In the genomic region with DNA sequence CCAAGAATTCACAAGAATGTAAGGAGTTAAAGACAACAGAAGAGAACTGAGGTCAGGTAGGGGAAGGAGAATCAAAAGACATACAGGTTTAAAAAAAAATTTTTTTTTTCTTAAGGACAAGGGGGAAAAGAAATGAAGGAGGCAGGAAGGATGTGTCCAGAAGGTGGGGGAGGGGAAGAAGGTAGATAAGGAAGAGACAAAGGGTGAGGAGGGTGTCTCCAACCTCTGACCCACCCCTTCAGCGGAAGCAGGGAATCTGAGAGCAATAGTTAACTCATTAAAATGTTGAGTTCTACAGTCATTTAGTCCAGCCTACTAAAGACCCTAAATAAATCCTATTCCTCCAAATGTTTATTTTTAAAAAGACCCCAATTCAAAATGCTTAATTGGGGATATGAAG, we compare ENCODE assay signal across 16 mouse cellular contexts. TPM values are rescaled to one million over a fixed set of nuclear protein-coding genes. Genes with fewer than 3 reads are reported as not detected.
A peak's percentile ranks its signal among the peaks of the same experiment; 100 is the strongest.
DNase-seq lines count a peak whose midpoint lies in the region; ATAC-seq and TF ChIP-seq lines count a peak whose summit lies in the region.
"Had no signal": no experiment of that assay in that cellular context is flagged by ENCODE, and none has a peak within 500 bp of the region (broad histone marks: within the 10 kb centered on the region; RNA-seq: fewer than 3 reads in every experiment).

No protein-coding gene starts in this region.

- no peak for DNase-seq in forebrain, embryonic 10.5 days (ENCODE audit: extremely low spot score, low spot score)
- DNase-seq in limb, embryonic 10.5 days (ENCODE audit: low spot score), result no peak
- DNase-seq in midbrain, embryonic 14.5 days, result no peak
- no peak for DNase-seq in layer of hippocampus, adult 9-11 months
- DNase-seq: adrenal gland, postnatal 10 days; cerebellum, adult 11 months; cerebellum, postnatal 14 days; gastrocnemius, adult 2 months; kidney, adult 9 months had no signal

- H3K27me3 ChIP-seq in forebrain, embryonic 12.5 days, result 0 out of 2 replicates have a peak, but pooled peaks cover 11% of the 10 kb centered on the region
- H3K27me3 ChIP-seq in forebrain, embryonic 10.5 days (ENCODE audit: poor library complexity, severe bottlenecking), result peaks cover 19% of the 10 kb centered on the region
- H3K27me3 ChIP-seq in limb, embryonic 12.5 days, result no peaks in the 10 kb centered on the region
- H3K27me3 ChIP-seq in limb, embryonic 10.5 days (ENCODE audit: low read depth, poor library complexity, severe bottlenecking), result peaks cover 7% of the 10 kb centered on the region; the same call in 1 of the 2 replicates
- no peaks in the 10 kb centered on the region for H3K27me3 ChIP-seq in E14TG2a.4 (ENCODE audit: insufficient read depth, low read length)
- peaks cover 7% of the 10 kb centered on the region; the same call in 1 of the 2 replicates for H3K27me3 ChIP-seq in midbrain, embryonic 14.5 days (ENCODE audit: control insufficient read depth, insufficient read depth, low read length)
- H3K27me3 ChIP-seq: embryonic facial prominence, embryonic 15.5 days; heart, embryonic 15.5 days; lung, embryonic 15.5 days had no signal

- no peak for TF ChIP-seq CTCF in E14TG2a.4 (conservative IDR thresholded peaks at IDR 0.05; ENCODE audit: low read length)

- WGBS in forebrain, embryonic 12.5 days, result 42% methylated on average over 1 of the region's 1 CpGs
- WGBS in forebrain, embryonic 10.5 days, result 18% methylated on average over 1 of the region's 1 CpGs
- WGBS in limb, embryonic 12.5 days, result 73% methylated on average over 1 of the region's 1 CpGs
- 34% methylated on average over 1 of the region's 1 CpGs for WGBS in limb, embryonic 10.5 days
- 52% methylated on average over 1 of the region's 1 CpGs for WGBS in midbrain, embryonic 14.5 days

- no peak overlapping the region for H3K9ac ChIP-seq in forebrain, embryonic 12.5 days
- H3K9ac ChIP-seq in limb, embryonic 12.5 days (replicated peaks), result no peak overlapping the region
- no peak overlapping the region for H3K9ac ChIP-seq in midbrain, embryonic 14.5 days (replicated peaks; ENCODE audit: low read length)
- H3K9ac ChIP-seq: embryonic facial prominence, embryonic 15.5 days; heart, embryonic 15.5 days; liver, embryonic 14.5 days; lung, embryonic 15.5 days had no signal

- ATAC-seq in forebrain, embryonic 12.5 days (ENCODE audit: low FRiP score), result no peak
- no peak for ATAC-seq in limb, embryonic 12.5 days (ENCODE audit: insufficient number of reproducible peaks, insufficient read depth, low FRiP score, low TSS enrichment, low read depth)
- no peak for ATAC-seq in midbrain, embryonic 14.5 days (ENCODE audit: low FRiP score, low TSS enrichment)

- H3K4me1 ChIP-seq in forebrain, embryonic 12.5 days, result peaks cover 13% of the 10 kb centered on the region
- peaks cover 46% of the 10 kb centered on the region for H3K4me1 ChIP-seq in forebrain, embryonic 10.5 days
- peaks cover 9% of the 10 kb centered on the region for H3K4me1 ChIP-seq in limb, embryonic 12.5 days (replicated peaks)
- peaks cover 20% of the 10 kb centered on the region for H3K4me1 ChIP-seq in limb, embryonic 10.5 days
- peaks cover 60% of the 10 kb centered on the region for H3K4me1 ChIP-seq in E14TG2a.4 (replicated peaks; ENCODE audit: low read depth, low read length)
- peaks cover 17% of the 10 kb centered on the region; the same call in 1 of the 2 replicates for H3K4me1 ChIP-seq in midbrain, embryonic 14.5 days (ENCODE audit: control insufficient read depth, insufficient read depth, low read length)

- no peak overlapping the region for H3K27ac ChIP-seq in forebrain, embryonic 12.5 days
- no peak overlapping the region for H3K27ac ChIP-seq in forebrain, embryonic 10.5 days
- no peak overlapping the region for H3K27ac ChIP-seq in limb, embryonic 12.5 days
- no peak overlapping the region for H3K27ac ChIP-seq in limb, embryonic 10.5 days
- no peak overlapping the region for H3K27ac ChIP-seq in midbrain, embryonic 14.5 days (replicated peaks; ENCODE audit: low read depth, low read length)
- H3K27ac ChIP-seq: embryonic facial prominence, embryonic 15.5 days; gastrocnemius, adult 2 months; heart, embryonic 15.5 days; liver, embryonic 14.5 days; lung, embryonic 15.5 days had no signal

- no peak overlapping the region for H3K4me3 ChIP-seq in forebrain, embryonic 12.5 days (replicated peaks)
- no peak overlapping the region; the same call in 1 of the 2 replicates for H3K4me3 ChIP-seq in forebrain, embryonic 10.5 days
- H3K4me3 ChIP-seq in limb, embryonic 12.5 days (replicated peaks), result no peak overlapping the region
- H3K4me3 ChIP-seq in limb, embryonic 10.5 days, result no peak overlapping the region
- peak overlapping the region; percentile 95 for H3K4me3 ChIP-seq in E14TG2a.4 (replicated peaks; ENCODE audit: low read length)
- H3K4me3 ChIP-seq in midbrain, embryonic 14.5 days (replicated peaks; ENCODE audit: low read depth, low read length), result no peak overlapping the region
- H3K4me3 ChIP-seq: gastrocnemius, adult 2 months; lung, embryonic 15.5 days had no signal

- H3K4me2 ChIP-seq in forebrain, embryonic 12.5 days, result peak overlapping the region; percentile 8; the same call in 1 of the 2 replicates
- H3K4me2 ChIP-seq in limb, embryonic 12.5 days, result peak overlapping the region; percentile 32; the same call in 1 of the 2 replicates
- peak overlapping the region; percentile 1; the same call in 1 of the 2 replicates for H3K4me2 ChIP-seq in midbrain, embryonic 14.5 days (ENCODE audit: low read length)
- H3K4me2 ChIP-seq: embryonic facial prominence, embryonic 15.5 days had no signal

- no peaks in the 10 kb centered on the region for H3K9me3 ChIP-seq in forebrain, embryonic 12.5 days
- H3K9me3 ChIP-seq in forebrain, embryonic 10.5 days, result peaks cover under 1% of the 10 kb centered on the region; the same call in 1 of the 2 replicates
- no peaks in the 10 kb centered on the region for H3K9me3 ChIP-seq in limb, embryonic 12.5 days
- no peaks in the 10 kb centered on the region for H3K9me3 ChIP-seq in limb, embryonic 10.5 days (replicated peaks)
- H3K9me3 ChIP-seq in E14TG2a.4 (ENCODE audit: low read length), result no peaks in the 10 kb centered on the region
- H3K9me3 ChIP-seq in midbrain, embryonic 14.5 days (ENCODE audit: control insufficient read depth, low read length), result no peaks in the 10 kb centered on the region
- H3K9me3 ChIP-seq: embryonic facial prominence, embryonic 15.5 days; heart, embryonic 15.5 days; lung, embryonic 15.5 days had no signal

- H3K36me3 ChIP-seq in forebrain, embryonic 12.5 days (replicated peaks), result peaks cover 3% of the 10 kb centered on the region; the same call in 1 of the 2 replicates
- H3K36me3 ChIP-seq in forebrain, embryonic 10.5 days (replicated peaks), result peaks cover 8% of the 10 kb centered on the region
- peaks cover 4% of the 10 kb centered on the region for H3K36me3 ChIP-seq in limb, embryonic 12.5 days
- H3K36me3 ChIP-seq in limb, embryonic 10.5 days, result peaks cover 4% of the 10 kb centered on the region
- H3K36me3 ChIP-seq in E14TG2a.4 (ENCODE audit: insufficient read depth, low read length), result peaks cover 91% of the 10 kb centered on the region
- no peaks in the 10 kb centered on the region for H3K36me3 ChIP-seq in midbrain, embryonic 14.5 days (ENCODE audit: control insufficient read depth, insufficient read depth, low read length)

RNA-seq across cellular contexts. Expression of a gene that starts 24.3 kb away (rescaled TPM):
- polyA plus RNA-seq in forebrain, embryonic 12.5 days (2016; fragmentation: Nextera tagmentation; extraction: Ambion mirVana), result 36.5 and 39.2 TPM in 2 replicates
- polyA plus RNA-seq in forebrain, embryonic 10.5 days (2016; fragmentation: Nextera tagmentation; extraction: Ambion mirVana), result 30.6 and 33.1 TPM in 2 replicates
- 28.7 and 39.6 TPM in 2 replicates for polyA plus RNA-seq in limb, embryonic 12.5 days (2016; fragmentation: Nextera tagmentation; extraction: Ambion mirVana)
- 26.5 and 30.6 TPM in 2 replicates for polyA plus RNA-seq in limb, embryonic 10.5 days (2016; fragmentation: Nextera tagmentation; extraction: Ambion mirVana)
- 35.9 and 44.3 TPM in 2 replicates for polyA plus RNA-seq in midbrain, embryonic 14.5 days (2014; fragmentation: Nextera tagmentation; extraction: Ambion mirVana)

RNA-seq across cellular contexts. Expression of a gene that starts 35.9 kb away (rescaled TPM):
- 13.0 and 13.1 TPM in 2 replicates for polyA plus RNA-seq in forebrain, embryonic 12.5 days (2016; fragmentation: Nextera tagmentation; extraction: Ambion mirVana)
- polyA plus RNA-seq in forebrain, embryonic 10.5 days (2016; fragmentation: Nextera tagmentation; extraction: Ambion mirVana), result 10.7 and 11.9 TPM in 2 replicates
- 10.9 and 11.5 TPM in 2 replicates for polyA plus RNA-seq in limb, embryonic 12.5 days (2016; fragmentation: Nextera tagmentation; extraction: Ambion mirVana)
- polyA plus RNA-seq in limb, embryonic 10.5 days (2016; fragmentation: Nextera tagmentation; extraction: Ambion mirVana), result 8.8 and 11.3 TPM in 2 replicates
- 15.3 and 17.9 TPM in 2 replicates for polyA plus RNA-seq in midbrain, embryonic 14.5 days (2014; fragmentation: Nextera tagmentation; extraction: Ambion mirVana)
